Mouse (Mus musculus) heart, postnatal 10 days (tissue): ENCODE measurements at regions not wholly inside any gene's neighbourhood (a gene's known extent, or its start where the extent isn't known, plus 50 kb on each side); places are given as distances from the start of the nearest gene placed in this dataset.

Experiments
- DNase-seq, 2 experiments: peaks; one replicate each; pipeline ENCODE4 v3.0.0; 2021
- intact Hi-C: fragments of 180-260 bp; cut with DNase I; formaldehyde crosslinking; loops from one replicate; pipeline ENCODE4 v1.15.1; 2025

DNA sequence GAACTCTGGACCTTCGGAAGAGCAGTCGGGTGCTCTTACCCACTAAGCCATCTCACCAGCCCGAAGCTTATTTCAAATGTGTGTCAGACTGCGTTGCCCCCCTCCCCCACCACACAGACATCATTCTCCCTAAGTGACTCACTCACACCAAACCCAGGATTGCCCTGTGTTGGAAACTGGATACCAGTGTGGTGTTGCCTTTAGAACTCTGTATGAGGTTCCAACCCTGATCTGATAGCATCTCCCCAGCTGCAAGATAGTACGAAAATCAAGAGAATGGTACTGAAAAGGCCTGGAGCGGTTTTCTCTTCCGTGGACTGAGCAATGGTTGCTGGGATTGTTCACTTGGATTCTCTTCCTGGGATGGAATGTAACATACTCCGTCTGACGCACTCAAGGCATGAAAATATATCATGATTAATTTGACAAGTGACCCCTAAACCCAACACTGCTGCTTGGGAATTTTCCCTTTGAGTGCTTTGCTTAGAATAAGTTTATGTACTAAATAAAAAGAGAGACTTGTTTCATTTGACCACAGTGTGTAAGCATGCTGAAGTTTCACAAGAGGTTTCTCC is 63.0 kb downstream of the Hand2 start:
- DNase-seq, result no peak
- intact Hi-C loops, result no loop called here

DNA sequence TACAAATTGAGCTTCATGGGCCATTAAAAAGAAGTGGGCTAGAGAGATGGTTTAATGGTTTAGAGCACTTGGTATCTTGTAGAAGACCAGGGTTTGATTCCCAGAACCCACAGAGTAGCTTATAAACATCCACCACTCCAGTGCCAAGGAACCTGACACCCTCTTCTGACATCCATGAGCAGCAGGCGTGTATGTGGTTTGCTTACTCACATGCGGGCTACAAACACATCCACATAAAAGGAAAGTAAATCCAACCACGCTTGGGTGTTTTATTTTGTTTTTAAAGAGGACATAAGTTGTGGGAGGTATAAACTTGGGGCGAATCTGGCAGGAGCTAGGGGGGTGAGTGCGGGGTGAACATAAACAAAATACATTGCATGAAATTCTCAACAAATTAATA is 66.8 kb downstream of the Hand2 start:
- intact Hi-C loops, result no loop called here
- no peak for DNase-seq

DNA sequence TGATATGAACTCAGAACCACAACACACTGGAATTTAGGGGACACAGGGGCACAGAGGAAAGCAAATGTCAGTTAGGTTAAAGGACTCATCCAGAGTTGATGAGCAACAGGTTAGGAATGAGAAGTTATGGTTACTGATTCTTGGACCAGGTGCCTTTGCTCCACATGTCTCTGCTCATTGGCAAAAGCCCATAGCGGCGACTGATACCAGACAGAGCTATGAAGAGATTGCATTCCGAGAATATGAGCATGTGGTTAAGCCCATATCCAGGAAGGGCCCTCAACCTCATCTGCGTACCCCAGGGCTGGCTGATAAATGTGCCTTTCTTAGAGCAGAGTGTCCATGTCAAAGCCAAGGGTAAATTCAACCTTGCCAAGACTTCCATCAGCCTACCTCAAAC is 67.1 kb upstream of the Scrg1 start:
- DNase-seq, result peak; percentile 34 to 53
- intact Hi-C loops, result no loop called here

GRCm38 (mm10) chr8:57397999-57398635 is 57.6 kb upstream of the Scrg1 start:
- DNase-seq, result peak; percentile 35 to 53
- intact Hi-C loops, result no loop called here

- peak; percentile 13 to 30 for DNase-seq
- intact Hi-C loops, result loop anchor here (5.0 kb wide), 1 partner anchor 43 kb away; no protein-coding TSS in a partner anchor
These were observed 55.6 kb upstream of the Scrg1 start for GRCm38 (mm10) chr8:57400171-57400570.

- intact Hi-C loops, result loop anchor here (5.0 kb wide), 1 partner anchor 44 kb away; no protein-coding TSS in a partner anchor
- DNase-seq, result peak; percentile 50 to 61
These were observed 54.7 kb upstream of the Scrg1 start for GRCm38 (mm10) chr8:57400776-57401631.

DNA sequence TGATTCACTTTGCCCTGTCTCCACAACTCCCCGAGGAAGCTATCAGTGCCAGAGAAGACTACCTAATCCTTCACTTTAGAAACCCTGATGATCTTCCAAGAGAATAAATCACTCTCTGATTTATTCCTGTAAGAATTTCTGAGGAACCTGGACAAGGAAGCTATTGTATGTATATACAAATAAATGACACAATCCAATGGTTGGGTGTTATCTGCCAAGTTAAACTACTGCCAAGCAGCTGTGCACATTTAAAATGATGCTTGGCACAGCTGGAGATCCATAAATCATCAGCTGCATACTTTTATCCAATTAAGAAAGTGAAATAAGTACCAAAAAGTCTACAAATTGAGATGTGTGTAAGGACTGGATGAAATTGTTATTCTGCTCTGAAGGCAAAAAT is 54.1 kb upstream of the Scrg1 start:
- intact Hi-C loops, result loop anchor here (5.0 kb wide), 1 partner anchor 44 kb away; no protein-coding TSS in a partner anchor
- no peak for DNase-seq

DNA sequence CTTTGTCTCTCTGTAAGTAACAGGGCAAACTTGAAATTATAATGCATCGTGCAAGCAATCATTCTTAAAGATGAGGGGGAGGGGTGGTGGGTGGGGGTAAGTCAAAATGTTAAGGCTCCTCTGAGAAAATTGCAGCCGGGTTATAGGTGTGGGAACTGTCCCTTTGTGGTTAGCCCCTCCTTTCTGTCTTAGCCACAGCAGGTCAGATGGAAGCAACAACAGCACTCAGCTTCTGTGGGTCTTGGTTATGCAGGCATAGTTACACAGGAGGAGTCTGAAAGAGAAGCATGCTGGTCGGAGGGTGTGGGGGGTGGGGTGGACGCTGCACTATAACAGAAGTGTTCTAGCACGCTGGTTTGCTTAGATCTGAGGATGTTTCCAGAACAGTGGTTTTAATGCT is 53.5 kb upstream of the Scrg1 start:
- intact Hi-C loops, result loop anchor here (5.0 kb wide), 1 partner anchor 45 kb away; no protein-coding TSS in a partner anchor

DNA sequence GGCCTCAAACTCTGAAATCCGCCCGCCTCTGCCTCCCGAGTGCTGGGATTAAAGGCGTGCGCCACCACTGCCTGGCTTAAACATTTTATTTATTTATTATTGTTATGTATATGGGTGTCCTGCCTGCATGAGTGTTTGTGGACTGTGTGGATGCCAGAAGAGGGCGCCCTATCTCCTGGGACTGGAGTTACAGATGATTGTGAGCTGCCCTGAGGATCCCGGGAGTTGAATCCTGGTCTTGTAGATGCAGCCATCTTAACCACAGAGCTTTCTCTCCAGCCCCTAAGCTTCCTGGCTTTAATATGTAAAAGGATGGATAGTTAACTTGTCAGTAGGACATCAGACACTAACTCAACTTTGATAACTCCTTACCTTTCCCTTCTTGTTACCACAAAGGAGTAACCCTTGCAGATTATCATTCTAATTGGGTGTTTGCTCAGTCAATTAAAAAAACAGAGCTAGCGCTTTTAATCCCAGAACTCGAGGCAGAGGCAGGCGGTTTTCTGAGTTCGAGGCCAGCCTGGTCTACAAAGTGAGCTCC is 52.0 kb upstream of the Scrg1 start:
- DNase-seq, result peak in 1 of 2 experiments; percentile 26
- intact Hi-C loops, result loop anchor here (5.0 kb wide), 1 partner anchor 46 kb away; no protein-coding TSS in a partner anchor

More for the DNA sequence above, 53.5 kb upstream of the Scrg1 start:
- DNase-seq, result no peak

DNA sequence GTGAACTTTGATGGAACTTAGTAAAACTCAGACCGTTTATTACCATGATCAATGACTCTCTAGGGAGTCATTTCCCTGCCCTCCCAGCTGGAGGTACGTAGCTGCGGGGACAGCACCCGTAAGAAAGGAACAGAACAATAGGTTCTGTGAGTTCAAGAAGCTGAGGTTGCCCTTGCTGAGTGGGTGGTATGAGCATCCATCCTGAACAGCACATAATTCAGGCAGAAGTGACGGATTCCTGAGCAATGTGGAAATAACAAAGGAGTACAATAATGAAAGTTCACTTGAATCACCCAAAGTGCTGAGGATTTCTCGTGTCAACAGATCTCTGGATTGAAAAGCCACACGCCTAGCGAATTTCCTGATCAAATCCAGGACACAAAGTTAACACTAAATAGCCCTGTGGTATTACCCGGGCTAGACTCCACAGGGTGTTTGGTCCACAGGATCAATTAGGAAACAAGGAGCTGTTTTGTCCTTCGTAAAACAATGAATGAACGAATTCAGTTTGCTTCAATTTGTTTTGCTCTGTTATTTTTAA is 50.4 kb upstream of the Scrg1 start:
- DNase-seq, result no peak
- intact Hi-C loops, result no loop called here
